Mouse (Mus musculus): ENCODE measurements at regions not wholly inside any gene's neighbourhood (a gene's known extent, or its start where the extent isn't known, plus 50 kb on each side); places are given as distances from the start of the nearest gene placed in this dataset.

DNA sequence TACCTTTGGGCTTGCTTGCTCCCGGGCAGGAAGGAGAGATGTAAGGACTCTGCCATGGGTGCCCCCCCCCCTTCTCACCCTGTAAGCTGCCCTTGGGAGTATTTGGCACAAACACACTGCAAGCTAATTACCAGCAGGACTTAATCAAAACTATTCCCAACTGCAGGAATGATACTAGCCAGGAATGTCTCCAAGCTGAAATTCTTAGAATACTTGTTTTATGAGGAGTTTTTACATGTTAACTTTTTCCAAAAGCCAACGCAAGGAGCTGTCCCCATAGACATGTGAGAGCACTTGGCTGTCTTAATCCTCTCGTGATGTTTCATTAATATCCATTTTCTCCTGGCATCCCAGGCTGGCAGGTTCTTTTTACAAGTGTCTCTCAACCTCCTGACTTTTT lies 155.6 kb upstream of the Irx6 start:
- ATAC-seq (no peak), DNase-seq (ENCODE audit: low read depth, low spot score) (peak; percentile 9)
- no peaks in the 10 kb centered on the region for H3K27me3 ChIP-seq
- in situ Hi-C loops (cut with MboI; ENCODE audit: low pct_unique_long_range_greater_than_20kb) = no loop called here
- no peak for TF ChIP-seq CTCF (IDR thresholded peaks at IDR 0.05)
- ChIA-PET POLR2A (interaction anchor here (0.6 kb wide), 2 partner anchors 9 to 50 kb away, joined by 3 to 5 read pairs; no protein-coding TSS in a partner anchor), CTCF (interaction anchor here (1.6 kb wide), 1 partner anchor 27 kb away, joined by 3 read pairs; no protein-coding TSS in a partner anchor)

- ChIA-PET CTCF (interaction anchor here (1.4 kb wide), 1 partner anchor 13 kb away, joined by 3 read pairs; no protein-coding TSS in a partner anchor), POLR2A (no interaction called here)
- ATAC-seq (no peak), DNase-seq (ENCODE audit: low read depth, low spot score) (no peak)
- in situ Hi-C loops (cut with MboI; ENCODE audit: low pct_unique_long_range_greater_than_20kb) = no loop called here
- H3K27me3 ChIP-seq = peaks cover 3% of the 10 kb centered on the region
- no peak for TF ChIP-seq CTCF (IDR thresholded peaks at IDR 0.05)
Measured at GRCm38 (mm10) chr8:92522519-92522918, 151.6 kb upstream of the Irx6 start.

GRCm38 (mm10) chr8:92529756-92530155 lies 144.3 kb upstream of the Irx6 start:
- DNase-seq (ENCODE audit: low read depth, low spot score) = no peak

DNA sequence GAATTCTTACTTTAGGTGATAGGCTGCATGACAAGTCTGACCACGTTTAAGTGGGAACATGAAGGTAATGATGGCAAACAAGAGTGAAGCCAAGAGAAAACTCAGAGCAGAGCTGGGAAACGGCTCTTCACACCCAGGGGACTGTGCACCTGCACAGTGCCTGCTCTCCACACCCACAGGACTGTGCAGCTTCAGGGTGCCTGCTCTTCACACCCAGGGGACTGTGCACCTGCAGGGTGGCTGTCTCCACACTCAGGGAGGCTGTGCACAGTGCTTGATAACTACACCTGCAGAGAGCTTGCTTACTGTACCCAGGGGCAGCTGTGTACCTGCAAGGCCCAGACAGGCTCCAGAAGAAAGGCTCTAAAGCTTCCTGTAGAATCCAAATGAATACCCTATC lies 133.5 kb upstream of the Irx6 start:
- DNase-seq (ENCODE audit: low read depth, low spot score) = no peak
- ChIA-PET CTCF (no interaction called here), POLR2A (no interaction called here)
- ATAC-seq = no peak
- H3K27me3 ChIP-seq = peaks cover 1% of the 10 kb centered on the region
- no peak for TF ChIP-seq CTCF (IDR thresholded peaks at IDR 0.05)
- in situ Hi-C loops (cut with MboI; ENCODE audit: low pct_unique_long_range_greater_than_20kb) = no loop called here

More at GRCm38 (mm10) chr8:92529756-92530155, 144.3 kb upstream of the Irx6 start:
- ChIA-PET CTCF (interaction anchor here (1.1 kb wide), 1 partner anchor 32 kb away, joined by 3 read pairs; no protein-coding TSS in a partner anchor), POLR2A (no interaction called here)
- no peak for TF ChIP-seq CTCF (IDR thresholded peaks at IDR 0.05)
- in situ Hi-C loops (cut with MboI; ENCODE audit: low pct_unique_long_range_greater_than_20kb) = no loop called here
- ATAC-seq = no peak
- peaks cover 3% of the 10 kb centered on the region for H3K27me3 ChIP-seq

- DNase-seq (ENCODE audit: low read depth, low spot score) (no peak), ATAC-seq (no peak)
- in situ Hi-C loops (cut with MboI; ENCODE audit: low pct_unique_long_range_greater_than_20kb) = no loop called here
- CTCF ChIA-PET = interaction anchor here (0.6 kb wide), 1 partner anchor 27 kb away, joined by 3 read pairs; no protein-coding TSS in a partner anchor
- TF ChIP-seq CTCF (IDR thresholded peaks at IDR 0.05) = no peak
- POLR2A ChIA-PET = no interaction called here
- no peaks in the 10 kb centered on the region for H3K27me3 ChIP-seq
Measured at GRCm38 (mm10) chr8:92545347-92546059, 128.6 kb upstream of the Irx6 start.

DNA sequence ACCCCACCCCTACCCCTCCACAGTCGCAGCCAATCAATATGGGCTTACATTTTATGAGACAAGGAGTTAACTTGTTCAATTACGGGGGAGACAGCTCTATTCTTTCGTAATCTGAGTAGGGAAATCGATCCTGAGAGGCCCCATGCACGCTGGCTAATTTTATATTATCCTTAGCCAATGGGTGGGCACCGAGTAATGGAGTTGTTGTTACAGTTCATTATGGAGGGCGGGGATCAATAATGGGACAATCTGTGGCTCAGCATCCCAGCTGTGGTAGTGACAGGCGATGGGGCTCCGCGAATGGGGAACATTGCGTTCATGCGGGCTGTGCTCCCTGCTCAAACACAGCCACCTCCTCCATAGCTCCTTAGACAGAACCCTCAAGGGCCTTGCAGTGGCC lies 118.9 kb upstream of the Irx6 start:
- no peak for TF ChIP-seq CTCF (IDR thresholded peaks at IDR 0.05)

DNA sequence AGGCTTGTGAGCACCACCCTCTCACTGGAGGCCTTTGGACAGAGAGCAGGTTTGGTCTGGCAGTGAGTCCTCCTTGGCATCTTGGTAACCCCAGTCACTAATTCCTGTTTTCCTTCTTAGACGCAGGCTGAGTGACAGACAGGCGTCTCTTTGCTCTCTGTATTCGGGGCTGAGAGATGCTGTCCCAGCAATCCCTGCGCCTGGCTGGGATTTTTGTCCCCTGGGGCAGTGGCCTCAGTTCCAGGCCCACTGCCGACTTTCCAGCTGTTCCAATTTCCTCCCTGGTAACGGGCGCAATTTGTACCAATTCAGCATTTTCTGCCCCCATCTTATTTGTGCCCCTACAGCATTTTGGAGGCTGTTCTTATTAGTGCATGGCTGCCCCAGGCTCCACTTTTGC lies 118.5 kb upstream of the Irx6 start:
- in situ Hi-C loops (cut with MboI; ENCODE audit: low pct_unique_long_range_greater_than_20kb) = no loop called here
- H3K27me3 ChIP-seq = peaks cover 12% of the 10 kb centered on the region
- ChIA-PET POLR2A (no interaction called here), CTCF (no interaction called here)
- no peak for TF ChIP-seq CTCF (IDR thresholded peaks at IDR 0.05)
- DNase-seq (ENCODE audit: low read depth, low spot score) = no peak
- ATAC-seq = no peak

More for the DNA sequence above, 118.9 kb upstream of the Irx6 start:
- ChIA-PET CTCF (no interaction called here), POLR2A (no interaction called here)
- peaks cover 7% of the 10 kb centered on the region for H3K27me3 ChIP-seq
- no peak for DNase-seq (ENCODE audit: low read depth, low spot score)
- in situ Hi-C loops (cut with MboI; ENCODE audit: low pct_unique_long_range_greater_than_20kb) = no loop called here
- ATAC-seq = no peak

GRCm38 (mm10) chr8:92562471-92562870 lies 111.6 kb upstream of the Irx6 start:
- DNase-seq (ENCODE audit: low read depth, low spot score) = no peak
- H3K27me3 ChIP-seq = peaks cover 28% of the 10 kb centered on the region
- ChIA-PET CTCF (no interaction called here), POLR2A (no interaction called here)
- no peak for ATAC-seq
- in situ Hi-C loops (cut with MboI; ENCODE audit: low pct_unique_long_range_greater_than_20kb) = no loop called here
- no peak for TF ChIP-seq CTCF (IDR thresholded peaks at IDR 0.05)

GRCm38 (mm10) chr8:92562962-92563361 lies 111.1 kb upstream of the Irx6 start:
- peaks cover 28% of the 10 kb centered on the region for H3K27me3 ChIP-seq
- TF ChIP-seq CTCF (IDR thresholded peaks at IDR 0.05) = no peak
- DNase-seq (ENCODE audit: low read depth, low spot score) (no peak), ATAC-seq (no peak)
- in situ Hi-C loops (cut with MboI; ENCODE audit: low pct_unique_long_range_greater_than_20kb) = no loop called here
- ChIA-PET POLR2A (no interaction called here), CTCF (no interaction called here)

GRCm38 (mm10) chr8:92569650-92570049 lies 104.4 kb upstream of the Irx6 start:
- in situ Hi-C loops (cut with MboI; ENCODE audit: low pct_unique_long_range_greater_than_20kb) = no loop called here
- no peak for ATAC-seq
- peaks cover 2% of the 10 kb centered on the region for H3K27me3 ChIP-seq
- ChIA-PET CTCF (no interaction called here), POLR2A (no interaction called here)
- no peak for TF ChIP-seq CTCF (IDR thresholded peaks at IDR 0.05)
- DNase-seq (ENCODE audit: low read depth, low spot score) = no peak

- ChIA-PET CTCF (no interaction called here), POLR2A (no interaction called here)
- DNase-seq (ENCODE audit: low read depth, low spot score) = no peak
- in situ Hi-C loops (cut with MboI; ENCODE audit: low pct_unique_long_range_greater_than_20kb) = no loop called here
- peaks cover 10% of the 10 kb centered on the region for H3K27me3 ChIP-seq
- ATAC-seq = no peak
- peak; percentile 28 for TF ChIP-seq CTCF (IDR thresholded peaks at IDR 0.05)
Measured at GRCm38 (mm10) chr8:92579446-92579845, 94.6 kb upstream of the Irx6 start.

DNA sequence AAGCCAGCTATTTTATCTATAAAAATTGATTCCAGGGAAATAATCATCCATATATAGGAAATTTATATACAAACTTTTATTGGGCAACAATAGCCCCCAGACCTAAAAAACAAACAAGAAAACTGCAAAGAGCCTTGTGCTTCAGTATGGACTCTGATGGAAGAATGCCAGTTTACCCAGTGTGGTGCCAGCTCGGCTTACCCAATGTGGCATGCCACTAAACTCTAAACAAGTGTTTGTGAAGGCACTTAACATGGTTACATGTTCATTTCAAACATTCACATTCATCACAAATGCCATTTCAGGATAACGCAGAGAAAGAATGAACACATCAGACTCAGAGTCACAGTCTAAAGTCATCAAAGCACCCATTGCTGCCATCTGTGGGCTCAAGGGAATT lies 93.0 kb upstream of the Irx6 start:
- ATAC-seq (no peak), DNase-seq (ENCODE audit: low read depth, low spot score) (no peak)
- peaks cover 10% of the 10 kb centered on the region for H3K27me3 ChIP-seq
- no peak for TF ChIP-seq CTCF (IDR thresholded peaks at IDR 0.05)
- ChIA-PET POLR2A (no interaction called here), CTCF (interaction anchor here (1.0 kb wide), 1 partner anchor 27 kb away, joined by 3 read pairs; no protein-coding TSS in a partner anchor)
- in situ Hi-C loops (cut with MboI; ENCODE audit: low pct_unique_long_range_greater_than_20kb) = no loop called here
